Mouse (Mus musculus) heart, embryonic 14.5 days (tissue): Measurements from ENCODE around the gene Dkk3. TPM values are rescaled to one million over a fixed set of nuclear protein-coding genes. Genes with fewer than 3 reads are reported as not detected.
A peak's percentile ranks its signal among the peaks of the same experiment; 100 is the strongest.

Source experiments
- ATAC-seq: fragments of 200-750 bp; cut with Nextera tagmentation; 2 replicates; pipeline ENCODE4 v1.8.0; 2017; ENCODE audit warnings: low read depth, moderate TSS enrichment; ENCODE audit not compliant: insufficient number of reproducible peaks, insufficient read depth, low FRiP score
- H3K27ac ChIP-seq, 2 experiments: fragments of 200-500 bp in 1 of 2; fragments of 300-500 bp in 1 of 2; sonication (generic) in 1 of 2; replicated peaks in 1 of 2; 2 replicates each; pipeline ENCODE4 v1.5.1; 2012 to 2014; ENCODE audit warnings: low read depth in 2 of 2, low read length in 2 of 2, control low read depth in 1 of 2, mild to moderate bottlenecking in 1 of 2, mixed read lengths in 1 of 2; ENCODE audit not compliant: control insufficient read depth in 1 of 2, insufficient read depth in 1 of 2
- H3K27me3 ChIP-seq: fragments of 300-500 bp; sonication (generic); 2 replicates; pipeline ENCODE4 v1.6.1; 2014; ENCODE audit warnings: mild to moderate bottlenecking, low read length, control low read depth; ENCODE audit not compliant: control insufficient read depth, insufficient read depth
- H3K36me3 ChIP-seq: fragments of 300-500 bp; sonication (generic); 2 replicates; pipeline ENCODE4 v1.6.1; 2014; ENCODE audit warnings: mild to moderate bottlenecking, control low read depth, low read length, mixed read lengths; ENCODE audit not compliant: control insufficient read depth, insufficient read depth
- H3K4me1 ChIP-seq, 2 experiments: fragments of 200-500 bp in 1 of 2; fragments of 300-500 bp in 1 of 2; sonication (generic) in 1 of 2; 2 replicates each; pipeline ENCODE4 v1.6.1; 2012 to 2014; ENCODE audit warnings: low read length in 2 of 2, control low read depth in 1 of 2, mixed read lengths in 1 of 2; ENCODE audit not compliant: control insufficient read depth in 2 of 2, insufficient read depth in 2 of 2
- H3K4me2 ChIP-seq: fragments of 300-500 bp; sonication (generic); 2 replicates; pipeline ENCODE4 v1.6.1; 2014; ENCODE audit warnings: mild to moderate bottlenecking, low read length
- H3K4me3 ChIP-seq, 2 experiments: fragments of 200-500 bp in 1 of 2; fragments of 300-500 bp in 1 of 2; sonication (generic) in 1 of 2; 2 replicates each; pipeline ENCODE4 v1.5.1; 2012 to 2014; ENCODE audit warnings: low read length in 2 of 2, mild to moderate bottlenecking in 2 of 2, control low read depth in 1 of 2, low read depth in 1 of 2, moderate library complexity in 1 of 2; ENCODE audit not compliant: control insufficient read depth in 1 of 2, insufficient read depth in 1 of 2
- H3K9ac ChIP-seq: fragments of 300-500 bp; sonication (generic); 2 replicates; pipeline ENCODE4 v1.6.1; 2014; ENCODE audit warnings: mild to moderate bottlenecking, low read length
- H3K9me3 ChIP-seq: fragments of 300-500 bp; sonication (generic); 2 replicates; pipeline ENCODE4 v1.6.1; 2016; ENCODE audit warnings: low read length, control low read depth; ENCODE audit not compliant: control insufficient read depth
- WGBS: fragments of 180-500 bp; shearing (Covaris S2); extraction: QIAGEN DNeasy Blood & Tissue Kit; methylation state at CpG from one replicate; pipeline ENCODE4 v1.1.7; 2014; 5-methylcytosine and 5-hydroxymethylcytosine counted together
- polyA plus RNA-seq: library from polyadenylated mRNA; unstranded; fragments of >200 nt; fragmentation: Nextera tagmentation; extraction: Ambion mirVana; gene quantifications from 2 replicates; pipeline ENCODE4 v1.2.1, GENCODE M21; 2014

Dkk3 gene
- polyA plus RNA-seq, 1 experiment from 2014 or later: 86.3 TPM

- Histone ChIP-seq H3K4me1 (peaks cover 16 to 28% of the 10 kb centered on the region in 2 experiments), H3K4me3 (no peak overlapping the region), H3K9ac (no peak overlapping the region), H3K27ac (0 out of 4 replicates have a peak overlapping the region, but pooled peaks of 1 of the 2 experiments have one; percentile 2), H3K9me3 (no peaks in the 10 kb centered on the region), H3K27me3 (no peaks in the 10 kb centered on the region), H3K4me2 (peak overlapping the region; percentile 23; the same call in 1 of the 2 replicates), H3K36me3 (no peaks in the 10 kb centered on the region)
- ATAC-seq: no peak
- 45% methylated on average over 1 of the region's 1 CpGs for WGBS
These were observed 3.7 kb downstream of the Dkk3 start for GRCm38 (mm10) chr7:112155194-112155593.

GRCm38 (mm10) chr7:112154445-112154844 is 4.4 kb downstream of the Dkk3 start:
- ATAC-seq: no peak
- Histone ChIP-seq H3K27me3 (no peaks in the 10 kb centered on the region), H3K4me3 (no peak overlapping the region), H3K36me3 (no peaks in the 10 kb centered on the region), H3K9ac (no peak overlapping the region), H3K27ac (no peak overlapping the region), H3K4me2 (peak overlapping the region; percentile 23; the same call in 1 of the 2 replicates), H3K9me3 (no peaks in the 10 kb centered on the region), H3K4me1 (peaks cover 21 to 30% of the 10 kb centered on the region in 2 experiments)
- WGBS: 79% methylated on average over 4 of the region's 4 CpGs

GRCm38 (mm10) chr7:112149113-112149512 is 9.7 kb downstream of the Dkk3 start:
- no peak overlapping the region for H3K9ac ChIP-seq
- peak overlapping the region in 1 of 2 experiments; percentile 61; a peak in 2 of 4 replicates for H3K27ac ChIP-seq
- H3K9me3 ChIP-seq: no peaks in the 10 kb centered on the region
- H3K36me3 ChIP-seq: no peaks in the 10 kb centered on the region; the same call in 1 of the 2 replicates
- H3K27me3 ChIP-seq: no peaks in the 10 kb centered on the region
- 0 out of 2 replicates have a peak, but pooled peaks have one; percentile 45 for ATAC-seq
- 21% methylated on average over 10 of the region's 10 CpGs for WGBS
- H3K4me3 ChIP-seq: no peak overlapping the region
- peak overlapping the region; percentile 23; the same call in 1 of the 2 replicates for H3K4me2 ChIP-seq
- H3K4me1 ChIP-seq: peaks cover 27 to 32% of the 10 kb centered on the region in 2 experiments

- H3K4me3 ChIP-seq: no peak overlapping the region
- no peak overlapping the region for H3K9ac ChIP-seq
- H3K4me2 ChIP-seq: no peak overlapping the region
- no peak for ATAC-seq
- H3K27me3 ChIP-seq: no peaks in the 10 kb centered on the region
- H3K36me3 ChIP-seq: no peaks in the 10 kb centered on the region; the same call in 1 of the 2 replicates
- H3K4me1 ChIP-seq: peaks cover 32 to 36% of the 10 kb centered on the region in 2 experiments
- H3K27ac ChIP-seq: peak overlapping the region in 1 of 2 experiments; percentile 47; a peak in 1 of 4 replicates
- WGBS: 54% methylated on average over 2 of the region's 2 CpGs
- H3K9me3 ChIP-seq: no peaks in the 10 kb centered on the region
These were observed 10.9 kb downstream of the Dkk3 start for GRCm38 (mm10) chr7:112147979-112148378.

GRCm38 (mm10) chr7:112144646-112145179 is 14.1 kb downstream of the Dkk3 start:
- Histone ChIP-seq H3K4me2 (no peak overlapping the region), H3K36me3 (no peaks in the 10 kb centered on the region; the same call in 1 of the 2 replicates), H3K9ac (no peak overlapping the region), H3K27me3 (no peaks in the 10 kb centered on the region), H3K9me3 (no peaks in the 10 kb centered on the region), H3K4me1 (peaks cover 33 to 53% of the 10 kb centered on the region in 2 experiments), H3K4me3 (no peak overlapping the region), H3K27ac (peak overlapping the region in 1 of 2 experiments; percentile 16; a peak in 1 of 4 replicates)
- no peak for ATAC-seq
- 57% methylated on average over 11 of the region's 11 CpGs for WGBS

- no peak overlapping the region for H3K9ac ChIP-seq
- no peak overlapping the region; a peak in 1 of 4 replicates for H3K27ac ChIP-seq
- H3K4me1 ChIP-seq: peaks cover 31 to 47% of the 10 kb centered on the region in 2 experiments
- no peaks in the 10 kb centered on the region; the same call in 1 of the 2 replicates for H3K36me3 ChIP-seq
- H3K4me2 ChIP-seq: no peak overlapping the region
- no peaks in the 10 kb centered on the region for H3K27me3 ChIP-seq
- WGBS: 77% methylated on average over 4 of the region's 4 CpGs
- ATAC-seq: no peak
- H3K4me3 ChIP-seq: no peak overlapping the region
- no peaks in the 10 kb centered on the region for H3K9me3 ChIP-seq
These were observed 14.9 kb downstream of the Dkk3 start for GRCm38 (mm10) chr7:112143978-112144377.

- H3K36me3 ChIP-seq: no peaks in the 10 kb centered on the region; the same call in 1 of the 2 replicates
- no peak for ATAC-seq
These were observed 15.8 kb downstream of the Dkk3 start for GRCm38 (mm10) chr7:112143090-112143500.

More at GRCm38 (mm10) chr7:112143090-112143500, 15.8 kb downstream of the Dkk3 start:
- no peak overlapping the region for H3K4me3 ChIP-seq
- 28% methylated on average over 7 of the region's 7 CpGs for WGBS
- H3K4me1 ChIP-seq: peaks cover 35 to 46% of the 10 kb centered on the region in 2 experiments
- H3K27me3 ChIP-seq: no peaks in the 10 kb centered on the region
- H3K27ac ChIP-seq: peak overlapping the region; percentile 39 to 53; a peak in 1 of 4 replicates
- H3K4me2 ChIP-seq: no peak overlapping the region
- H3K9me3 ChIP-seq: no peaks in the 10 kb centered on the region
- H3K9ac ChIP-seq: no peak overlapping the region
